Mouse (Mus musculus) olfactory bulb, adult 2 months (tissue): ENCODE results near the gene Ttll5. TPM values are rescaled to one million over a fixed set of nuclear protein-coding genes. Genes with fewer than 3 reads are reported as not detected.
A peak's percentile ranks its signal among the peaks of the same experiment; 100 is the strongest.

Experiments
- H3K27ac ChIP-seq: fragments of 200-500 bp; 2 replicates; pipeline ENCODE4 v1.5.1; 2012; ENCODE audit warnings: low read depth, low read length; ENCODE audit not compliant: insufficient read depth
- H3K4me1 ChIP-seq: fragments of 200-500 bp; 2 replicates; pipeline ENCODE4 v1.6.1; 2012; ENCODE audit warnings: low read length; ENCODE audit not compliant: control insufficient read depth, insufficient read depth
- H3K4me3 ChIP-seq: fragments of 200-500 bp; 2 replicates; pipeline ENCODE4 v1.5.1; 2012; ENCODE audit warnings: mild to moderate bottlenecking, low read depth, low read length, moderate library complexity; ENCODE audit not compliant: insufficient read depth
- CTCF ChIP-seq: fragments of 200-500 bp; IDR thresholded peaks from 2 replicates; pipeline ENCODE4 v1.5.1; 2012; ENCODE audit warnings: low read depth, mild to moderate bottlenecking, low read length, moderate library complexity; ENCODE audit not compliant: insufficient read depth
- POLR2A ChIP-seq: fragments of 200-500 bp; IDR thresholded peaks from 2 replicates; pipeline ENCODE4 v1.6.1; 2012; ENCODE audit warnings: mild to moderate bottlenecking, low read depth, low read length, moderate library complexity; ENCODE audit not compliant: insufficient read depth
- WGBS: fragments of 180-500 bp; shearing (Covaris S2); methylation state at CpG from one replicate; pipeline ENCODE4 v1.1.7; 2018; 5-methylcytosine and 5-hydroxymethylcytosine counted together
- polyA plus RNA-seq: library from polyadenylated mRNA; stranded (reverse); fragments of >200 nt; gene quantifications from 2 replicates; pipeline ENCODE4 v1.2.4, GENCODE M21; 2012; ENCODE audit warnings: low replicate concordance; ENCODE audit not compliant: missing spikeins, insufficient read depth, insufficient read length

Ttll5 gene
- polyA plus RNA-seq, 1 experiment: not detected

- H3K4me1 ChIP-seq: peaks cover 28% of the 10 kb centered on the region
- no peak for TF ChIP-seq CTCF
- TF ChIP-seq POLR2A: no peak
- 59% methylated on average over 18 of the region's 18 CpGs for WGBS
- no peak overlapping the region for H3K4me3 ChIP-seq
- no peak overlapping the region for H3K27ac ChIP-seq
Observed at GRCm38 (mm10) chr12:86091601-86092132, 267.2 kb downstream of the Ttll5 start.

- H3K27ac ChIP-seq: no peak overlapping the region
- no peak for TF ChIP-seq POLR2A
- no peak for TF ChIP-seq CTCF
- H3K4me3 ChIP-seq: no peak overlapping the region
- H3K4me1 ChIP-seq: peaks cover 17% of the 10 kb centered on the region; the same call in 1 of the 2 replicates
- whole genome bisulfite sequencing: 96% methylated on average over 4 of the region's 4 CpGs
Observed at GRCm38 (mm10) chr12:86094075-86094474, 269.6 kb downstream of the Ttll5 start.

DNA sequence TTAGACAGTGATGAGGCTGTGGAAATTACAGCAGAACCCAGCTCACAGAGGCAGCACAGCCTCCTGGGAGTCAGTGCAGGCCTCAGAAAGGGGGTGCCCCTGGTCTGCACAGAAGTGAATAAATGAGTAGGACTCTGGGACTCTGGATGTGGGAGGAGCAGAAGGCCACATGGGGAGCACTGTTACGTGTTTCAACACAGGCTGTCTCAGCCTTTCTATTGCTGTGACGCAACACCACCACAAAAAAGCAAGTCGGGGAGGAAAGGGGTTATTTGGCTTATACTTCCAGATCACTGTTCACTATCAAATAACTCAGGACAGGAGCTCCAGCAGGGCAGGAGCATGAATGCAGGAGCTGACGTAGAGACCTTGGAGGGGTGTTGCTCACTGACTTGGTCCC, 271.3 kb downstream of the Ttll5 start:
- H3K27ac ChIP-seq: no peak overlapping the region
- 72% methylated on average over 4 of the region's 4 CpGs for WGBS
- peaks cover 9% of the 10 kb centered on the region; the same call in 1 of the 2 replicates for H3K4me1 ChIP-seq
- no peak for TF ChIP-seq CTCF
- TF ChIP-seq POLR2A: no peak
- H3K4me3 ChIP-seq: no peak overlapping the region

GRCm38 (mm10) chr12:86097781-86098180, 273.3 kb downstream of the Ttll5 start:
- TF ChIP-seq POLR2A (no peak), CTCF (no peak)
- 78% methylated on average over 11 of the region's 11 CpGs for WGBS
- peaks cover 2% of the 10 kb centered on the region for H3K4me1 ChIP-seq
- no peak overlapping the region for H3K27ac ChIP-seq
- H3K4me3 ChIP-seq: no peak overlapping the region

DNA sequence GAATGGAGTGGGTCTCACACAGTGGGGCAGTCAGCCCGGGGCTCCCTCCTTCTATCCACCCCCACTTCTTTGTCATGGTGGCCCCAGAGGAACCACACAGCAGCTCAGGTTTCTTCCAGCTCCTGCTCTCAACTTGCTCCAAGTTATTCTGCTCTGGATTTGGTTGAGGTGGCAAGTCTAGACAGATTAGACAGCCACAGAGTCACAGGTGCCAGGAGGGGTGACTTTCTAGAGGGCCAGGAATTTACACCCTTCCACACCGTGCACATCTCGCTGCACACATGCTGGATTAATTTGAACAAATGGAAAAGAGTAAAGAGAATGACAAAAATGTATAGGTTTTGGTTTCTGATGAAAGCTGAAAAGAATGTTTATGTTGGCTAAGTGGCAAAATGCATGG, 276.3 kb downstream of the Ttll5 start:
- TF ChIP-seq CTCF: no peak
- TF ChIP-seq POLR2A: no peak
- 84% methylated on average over 3 of the region's 3 CpGs for WGBS
- peaks cover 27% of the 10 kb centered on the region for H3K4me1 ChIP-seq

DNA sequence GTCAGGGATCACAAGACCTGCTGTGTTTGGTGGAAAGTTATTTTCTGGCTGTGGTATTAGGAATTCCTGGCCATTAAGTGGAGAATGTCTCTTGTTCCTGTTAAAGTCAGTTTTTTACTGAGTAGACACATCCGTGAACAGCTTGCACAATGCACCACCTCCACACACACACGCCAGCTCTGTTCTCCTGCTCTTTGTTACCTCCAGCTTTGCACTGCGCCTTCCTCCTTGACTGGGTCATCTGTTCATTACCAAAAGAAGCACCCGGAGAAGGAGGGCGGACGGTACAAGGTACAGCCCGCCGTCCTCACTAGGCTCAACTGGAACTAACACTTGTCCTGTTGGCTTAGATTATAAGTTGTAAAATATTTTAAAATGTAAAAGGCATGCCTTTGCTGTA, 278.2 kb downstream of the Ttll5 start:
- no peak for TF ChIP-seq CTCF
- no peak for TF ChIP-seq POLR2A
- H3K4me1 ChIP-seq: peaks cover 39% of the 10 kb centered on the region
- no peak overlapping the region for H3K4me3 ChIP-seq
- 70% methylated on average over 8 of the region's 8 CpGs for WGBS
- H3K27ac ChIP-seq: no peak overlapping the region

More for the DNA sequence above, 276.3 kb downstream of the Ttll5 start:
- H3K27ac ChIP-seq: no peak overlapping the region
- H3K4me3 ChIP-seq: no peak overlapping the region

DNA sequence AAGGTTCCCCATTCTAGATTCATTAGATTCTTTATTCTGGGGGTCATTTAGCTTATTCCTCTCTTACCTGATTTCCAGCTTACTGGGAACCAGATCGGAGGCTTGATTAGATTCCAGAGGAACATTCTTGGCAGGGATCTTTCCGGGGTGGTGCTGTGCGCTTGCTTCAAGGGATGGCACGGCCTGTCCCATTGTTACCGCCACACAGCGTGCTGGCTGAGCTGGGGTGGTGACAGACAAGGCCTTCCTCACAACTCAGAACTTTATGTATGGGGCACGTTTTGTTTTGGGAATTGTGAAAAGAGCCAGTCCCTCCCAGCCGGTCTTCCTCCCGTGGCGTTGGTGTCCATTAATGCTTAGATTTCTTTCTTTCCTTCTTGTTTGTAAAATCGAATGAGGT, 278.9 kb downstream of the Ttll5 start:
- H3K4me1 ChIP-seq: peaks cover 39% of the 10 kb centered on the region
- no peak overlapping the region for H3K4me3 ChIP-seq
- 50% methylated on average over 11 of the region's 11 CpGs for WGBS
- TF ChIP-seq CTCF: no peak
- no peak for TF ChIP-seq POLR2A
- peak overlapping the region; percentile 52 for H3K27ac ChIP-seq

GRCm38 (mm10) chr12:86103852-86104251, 279.4 kb downstream of the Ttll5 start:
- 45% methylated on average over 8 of the region's 8 CpGs for WGBS

DNA sequence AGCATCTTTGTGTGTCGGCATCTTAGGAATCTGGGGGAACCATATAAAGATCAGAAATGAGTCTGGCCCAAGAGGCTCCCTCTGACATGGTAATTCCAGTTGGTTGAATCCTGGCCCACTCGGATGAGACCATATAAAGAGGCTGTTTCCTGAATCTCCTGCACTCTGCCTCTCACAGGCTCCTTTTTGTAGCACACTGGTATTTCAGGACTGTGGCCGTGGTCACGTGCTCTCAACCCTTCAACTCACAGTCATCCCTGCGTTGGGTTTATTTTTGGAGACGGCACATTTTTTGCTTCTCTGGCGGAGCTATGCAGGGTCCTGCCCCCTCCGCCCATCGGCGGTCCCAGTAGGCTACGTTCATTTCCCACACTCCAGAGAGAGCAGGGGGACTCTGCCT, 279.8 kb downstream of the Ttll5 start:
- H3K4me3 ChIP-seq: no peak overlapping the region
- WGBS: 43% methylated on average over 11 of the region's 11 CpGs
- peak overlapping the region; percentile 52 for H3K27ac ChIP-seq
- H3K4me1 ChIP-seq: peaks cover 39% of the 10 kb centered on the region
- TF ChIP-seq CTCF: no peak
- no peak for TF ChIP-seq POLR2A

More at GRCm38 (mm10) chr12:86103852-86104251, 279.4 kb downstream of the Ttll5 start:
- H3K4me1 ChIP-seq: peaks cover 39% of the 10 kb centered on the region
- TF ChIP-seq POLR2A: no peak
- H3K4me3 ChIP-seq: no peak overlapping the region
- H3K27ac ChIP-seq: peak overlapping the region; percentile 52

DNA sequence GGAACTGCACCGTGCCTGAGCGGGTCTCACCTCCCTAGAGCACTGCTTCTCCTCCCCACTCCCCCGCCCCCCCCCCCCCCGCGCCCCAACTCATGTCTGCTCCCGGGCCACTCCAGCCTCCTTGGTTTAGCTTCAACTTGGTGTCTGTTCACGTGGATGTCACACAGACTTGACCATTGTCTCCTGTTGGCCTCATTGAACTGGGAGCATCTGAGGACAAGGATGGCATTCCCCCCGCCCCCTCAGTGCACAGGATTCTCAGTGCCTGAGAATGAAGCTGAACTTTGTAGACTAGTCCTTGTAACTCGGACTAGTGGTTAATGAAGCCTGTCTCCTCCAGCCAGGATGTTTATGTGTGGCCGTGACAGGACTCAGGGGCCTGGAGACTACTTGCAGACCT, 281.1 kb downstream of the Ttll5 start:
- Histone ChIP-seq H3K4me1 (peaks cover 39% of the 10 kb centered on the region), H3K27ac (peak overlapping the region; percentile 7; the same call in 1 of the 2 replicates), H3K4me3 (no peak overlapping the region)
- TF ChIP-seq CTCF (no peak), POLR2A (no peak)
- 80% methylated on average over 9 of the region's 10 CpGs for WGBS
